Mouse (Mus musculus): ENCODE measurements around the gene Eef1akmt3. TPM values are rescaled to one million over a fixed set of nuclear protein-coding genes. Genes with fewer than 3 reads are reported as not detected.

Gene Eef1akmt3
- polyA plus RNA-seq, 1 experiment from 2014 or later = 0.33 TPM

DNA sequence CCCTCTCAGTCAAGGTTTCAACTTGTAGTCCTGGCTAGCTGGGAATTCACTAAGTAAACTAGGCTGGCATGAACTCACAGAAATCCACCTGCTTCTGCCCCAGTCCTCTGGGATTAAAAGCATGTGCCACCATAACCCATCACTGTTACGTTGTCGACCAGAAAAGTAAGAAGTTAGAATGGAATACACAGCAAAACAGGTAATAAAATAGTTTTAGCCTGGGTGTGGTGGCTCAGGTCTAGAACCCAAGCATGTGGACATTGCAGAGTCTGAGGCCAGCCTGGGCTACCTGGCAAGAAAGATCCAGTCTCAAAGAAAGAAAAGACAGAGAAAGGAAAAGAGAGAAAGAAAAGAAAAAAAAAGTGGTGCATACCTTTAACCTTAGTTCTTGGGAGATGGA, 20.2 kb upstream of the Eef1akmt3 start:
- H3K27ac ChIP-seq (replicated peaks) = no peak overlapping the region
- H3K4me2 ChIP-seq = no peak overlapping the region
- peaks cover 49% of the 10 kb centered on the region for H3K4me1 ChIP-seq
- no peak overlapping the region for H3K9ac ChIP-seq
- H3K36me3 ChIP-seq = peaks cover 22% of the 10 kb centered on the region
- H3K27me3 ChIP-seq (replicated peaks) = peaks cover 57% of the 10 kb centered on the region
- no peaks in the 10 kb centered on the region for H3K9me3 ChIP-seq
- WGBS = 66% methylated on average over 2 of the region's 2 CpGs
- ATAC-seq (ENCODE audit: extremely low read depth, insufficient number of reproducible peaks, low FRiP score, low TSS enrichment) = no peak
- no peak overlapping the region for H3K4me3 ChIP-seq

DNA sequence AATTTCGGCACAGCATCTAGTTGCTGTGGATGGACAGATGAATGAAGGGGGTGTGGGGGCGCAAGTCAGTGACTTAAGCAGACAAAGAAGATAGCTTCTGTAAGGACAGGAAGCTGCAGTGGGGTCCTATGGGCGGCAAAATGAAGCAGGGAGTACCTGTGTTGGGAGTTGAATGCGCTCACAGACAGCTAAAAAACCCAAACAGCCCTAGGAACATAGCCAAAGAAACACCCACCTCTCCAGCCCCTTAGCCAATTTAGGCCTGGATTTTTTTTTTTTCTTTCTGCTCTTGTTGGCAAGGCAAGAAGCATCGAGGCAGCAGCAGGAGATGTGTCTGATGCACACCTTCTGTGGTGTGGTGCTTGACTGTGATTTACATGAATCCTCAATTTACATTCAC, 19.8 kb upstream of the Eef1akmt3 start:
- Histone ChIP-seq H3K9me3 (no peaks in the 10 kb centered on the region), H3K27me3 (replicated peaks) (peaks cover 62% of the 10 kb centered on the region), H3K36me3 (peaks cover 22% of the 10 kb centered on the region), H3K9ac (no peak overlapping the region), H3K4me3 (peak overlapping the region; percentile 78), H3K4me2 (peak overlapping the region; percentile 98; the same call in 1 of the 2 replicates), H3K27ac (replicated peaks) (no peak overlapping the region), H3K4me1 (peaks cover 47% of the 10 kb centered on the region)
- ATAC-seq (ENCODE audit: extremely low read depth, insufficient number of reproducible peaks, low FRiP score, low TSS enrichment) = no peak
- 50% methylated on average over 5 of the region's 5 CpGs for WGBS

DNA sequence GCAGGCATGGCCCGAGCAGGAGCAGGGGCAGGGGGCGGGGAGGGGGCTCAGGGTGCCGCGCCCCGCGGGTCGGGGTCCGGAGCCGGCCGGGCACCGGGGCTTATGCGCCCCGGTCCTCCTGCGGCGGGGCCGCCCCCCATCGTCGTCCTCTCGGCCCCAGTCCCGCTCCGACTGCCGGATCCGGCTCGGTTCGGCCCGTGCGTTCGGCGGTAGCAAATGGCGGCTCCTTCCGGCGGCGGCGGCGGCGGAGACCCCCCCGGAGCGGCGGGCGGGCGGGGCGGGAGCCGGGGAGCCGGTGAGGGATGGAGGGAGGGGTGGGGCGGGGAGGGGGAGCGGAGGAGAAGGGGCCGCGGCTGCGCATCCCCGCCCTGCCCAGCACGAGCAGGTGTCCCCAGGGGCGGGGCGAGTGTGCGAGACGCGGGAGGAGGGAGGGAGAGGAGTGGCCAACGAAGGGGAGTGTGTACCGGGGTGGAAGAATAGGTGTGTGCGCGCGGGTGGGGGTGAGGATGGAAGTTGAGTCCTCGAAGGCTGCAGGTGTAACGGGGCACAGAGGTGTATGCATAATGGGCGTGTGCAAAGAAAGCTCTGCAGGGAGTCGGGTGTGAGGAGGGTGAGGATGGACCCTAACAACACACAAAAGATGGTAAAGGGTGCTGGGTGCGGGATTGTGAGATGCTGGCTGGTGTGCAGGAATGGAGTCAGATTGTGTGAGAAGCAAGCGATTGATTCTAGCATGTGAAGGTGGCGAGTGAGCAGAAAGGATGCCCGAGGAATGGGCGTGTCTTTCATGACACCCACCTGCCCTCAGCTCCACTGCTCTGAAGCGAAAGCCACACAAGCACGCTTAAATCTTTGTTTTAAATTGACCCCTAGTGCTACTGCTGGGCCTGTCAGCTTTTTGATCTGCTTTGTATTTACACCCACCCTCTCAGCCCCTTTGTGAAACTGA, 18.9 kb upstream of the Eef1akmt3 start, which contains the start of gene March9:
Gene March9, minus strand, starts transcription at position 217 of the 949 bp plus-strand sequence.
- H3K36me3 ChIP-seq = peaks cover 16% of the 10 kb centered on the region
- peak within 1 kb of the TSS; percentile 78 for H3K4me3 ChIP-seq
- H3K27ac ChIP-seq (replicated peaks) = no peak within 1 kb of the TSS; the same call in 1 of the 2 replicates
- 2% methylated on average over 58 of the region's 72 CpGs for WGBS
- peak; percentile 35 for ATAC-seq (ENCODE audit: extremely low read depth, insufficient number of reproducible peaks, low FRiP score, low TSS enrichment)
- H3K9me3 ChIP-seq = no peaks in the 10 kb centered on the region
- peak within 1 kb of the TSS; percentile 86 for H3K9ac ChIP-seq
- H3K27me3 ChIP-seq (replicated peaks) = peaks cover 69% of the 10 kb centered on the region
- peak within 1 kb of the TSS; percentile 98 for H3K4me2 ChIP-seq
- H3K4me1 ChIP-seq = peaks cover 38% of the 10 kb centered on the region

DNA sequence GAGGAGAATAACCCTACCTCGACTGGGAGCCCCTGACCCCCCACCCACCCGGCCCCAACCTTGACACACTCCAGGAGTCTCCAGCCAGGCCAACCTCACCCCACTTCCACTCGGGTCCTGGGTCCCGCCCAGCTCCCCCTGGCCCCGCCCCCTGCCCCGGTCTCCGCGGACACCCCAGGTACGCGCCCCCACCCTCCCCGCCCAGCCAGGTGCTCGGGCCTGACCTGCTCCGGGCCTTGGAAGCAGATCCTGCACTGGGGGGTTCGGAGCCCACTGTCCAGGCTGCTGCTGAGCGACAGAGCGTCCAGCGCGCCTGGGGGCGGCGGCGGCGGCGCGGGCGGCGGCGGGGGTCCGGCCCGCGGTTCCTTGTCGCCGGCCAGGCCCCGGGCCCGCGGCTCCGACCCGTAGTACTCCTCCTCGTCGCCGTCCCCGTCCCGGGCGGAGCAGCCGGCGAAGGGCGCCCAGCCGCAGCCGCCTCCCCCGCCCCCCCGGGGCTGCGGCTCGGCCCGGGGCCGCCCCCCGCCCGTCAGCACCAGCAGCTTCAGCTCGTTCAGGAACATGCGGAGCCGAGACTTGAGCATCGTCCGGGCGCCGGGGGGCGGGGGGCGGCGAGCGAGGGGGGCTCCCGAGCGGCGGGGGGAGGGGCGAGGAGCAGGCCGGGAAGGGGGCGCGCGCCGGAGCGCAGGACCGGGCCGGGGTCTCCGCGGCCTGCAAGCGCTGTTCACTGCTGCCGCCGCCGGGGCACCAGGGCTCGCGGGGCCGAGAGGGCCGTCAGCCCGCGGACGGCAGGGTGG, 18.1 kb upstream of the Eef1akmt3 start:
- H3K27me3 ChIP-seq (replicated peaks) = peaks cover 74% of the 10 kb centered on the region
- H3K4me1 ChIP-seq = peaks cover 30% of the 10 kb centered on the region
- H3K27ac ChIP-seq (replicated peaks) = no peak overlapping the region; the same call in 1 of the 2 replicates
- peak overlapping the region; percentile 78 for H3K4me3 ChIP-seq
- H3K4me2 ChIP-seq = peak overlapping the region; percentile 98
- no peaks in the 10 kb centered on the region for H3K9me3 ChIP-seq
- ATAC-seq (ENCODE audit: extremely low read depth, insufficient number of reproducible peaks, low FRiP score, low TSS enrichment) = no peak
- WGBS = 2% methylated on average over 55 of the region's 92 CpGs
- H3K9ac ChIP-seq = peak overlapping the region; percentile 86
- peaks cover 8% of the 10 kb centered on the region for H3K36me3 ChIP-seq

DNA sequence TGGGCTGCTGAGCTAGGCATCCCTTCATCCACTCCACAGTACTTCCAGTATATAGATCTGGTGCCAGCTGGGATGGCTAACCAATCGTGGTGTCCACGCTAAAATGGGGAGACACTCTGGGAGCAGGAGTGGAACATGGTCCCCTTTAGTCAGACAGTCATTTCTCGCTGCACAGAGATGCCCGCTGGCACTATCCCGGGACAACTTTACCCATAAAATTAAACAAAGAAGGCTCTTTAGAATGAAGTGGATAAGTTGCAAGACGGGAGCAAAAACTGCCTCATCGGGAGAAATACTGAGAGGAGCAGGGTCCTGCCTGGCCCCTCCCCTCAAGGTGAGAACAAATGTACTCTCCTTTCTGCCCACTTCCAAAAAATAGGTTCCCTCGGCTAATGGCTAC, 17.4 kb upstream of the Eef1akmt3 start:
- H3K27ac ChIP-seq (replicated peaks) = no peak overlapping the region
- 10% methylated on average over 8 of the region's 8 CpGs for WGBS
- peaks cover 29% of the 10 kb centered on the region for H3K4me1 ChIP-seq
- no peaks in the 10 kb centered on the region for H3K9me3 ChIP-seq
- peak overlapping the region; percentile 98 for H3K4me2 ChIP-seq
- peak overlapping the region; percentile 78 for H3K4me3 ChIP-seq
- peaks cover 80% of the 10 kb centered on the region for H3K27me3 ChIP-seq (replicated peaks)
- no peak for ATAC-seq (ENCODE audit: extremely low read depth, insufficient number of reproducible peaks, low FRiP score, low TSS enrichment)
- H3K9ac ChIP-seq = peak overlapping the region; percentile 86
- peaks cover 8% of the 10 kb centered on the region for H3K36me3 ChIP-seq

DNA sequence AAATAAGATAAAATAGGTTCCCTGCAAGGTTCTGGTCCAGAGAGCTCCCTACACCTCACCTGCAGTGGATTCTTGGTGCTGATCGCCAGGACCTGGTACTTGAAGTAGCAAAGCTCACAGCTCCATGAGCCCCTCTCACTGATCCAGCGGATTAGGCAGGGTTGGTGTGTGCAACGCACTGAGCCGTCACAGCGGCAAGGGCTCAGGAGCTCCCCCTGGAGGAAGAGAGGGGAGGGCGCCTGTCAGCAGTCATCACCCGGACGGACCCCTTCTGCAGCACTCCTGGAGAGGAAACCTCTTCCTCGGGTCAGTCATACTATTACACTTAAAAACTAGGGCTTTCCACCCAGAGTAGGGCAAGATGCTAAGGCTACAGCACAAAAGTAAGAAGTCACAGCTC, 16.8 kb upstream of the Eef1akmt3 start:
- 2% methylated on average over 9 of the region's 9 CpGs for WGBS
- H3K36me3 ChIP-seq = peaks cover 8% of the 10 kb centered on the region
- peaks cover 86% of the 10 kb centered on the region for H3K27me3 ChIP-seq (replicated peaks)
- H3K4me2 ChIP-seq = peak overlapping the region; percentile 98
- peak overlapping the region; percentile 28; the same call in 1 of the 2 replicates for H3K9ac ChIP-seq
- no peak for ATAC-seq (ENCODE audit: extremely low read depth, insufficient number of reproducible peaks, low FRiP score, low TSS enrichment)
- peak overlapping the region; percentile 78 for H3K4me3 ChIP-seq
- H3K9me3 ChIP-seq = no peaks in the 10 kb centered on the region
- no peak overlapping the region for H3K27ac ChIP-seq (replicated peaks)
- peaks cover 29% of the 10 kb centered on the region for H3K4me1 ChIP-seq

DNA sequence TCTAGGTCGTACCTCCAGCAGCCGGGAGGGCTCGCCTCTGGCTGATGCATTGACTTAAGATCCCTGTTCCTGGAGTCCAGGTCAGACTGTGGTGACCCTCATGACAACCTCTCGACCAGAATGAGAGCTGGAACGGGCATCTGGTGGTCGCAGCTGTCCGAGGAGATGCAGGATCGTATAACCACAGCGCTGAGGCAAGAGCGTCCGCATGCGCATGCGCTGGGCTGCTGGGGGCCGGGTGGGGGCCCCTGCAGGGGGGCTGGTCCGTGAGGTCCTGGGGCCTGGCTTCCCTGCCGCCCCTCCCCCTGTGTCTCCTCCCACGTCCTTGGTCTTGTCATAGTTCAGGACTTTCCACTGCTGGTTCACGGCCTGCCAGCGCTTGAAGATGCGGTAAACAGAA, 15.2 kb upstream of the Eef1akmt3 start:
- H3K27me3 ChIP-seq (replicated peaks) = peaks cover 91% of the 10 kb centered on the region
- 76% methylated on average over 20 of the region's 20 CpGs for WGBS
- no peak overlapping the region for H3K9ac ChIP-seq
- H3K4me2 ChIP-seq = no peak overlapping the region
- ATAC-seq (ENCODE audit: extremely low read depth, insufficient number of reproducible peaks, low FRiP score, low TSS enrichment) = no peak
- no peaks in the 10 kb centered on the region for H3K9me3 ChIP-seq
- peaks cover 8% of the 10 kb centered on the region for H3K36me3 ChIP-seq
- no peak overlapping the region for H3K27ac ChIP-seq (replicated peaks)
- peaks cover 22% of the 10 kb centered on the region for H3K4me1 ChIP-seq
- no peak overlapping the region for H3K4me3 ChIP-seq

DNA sequence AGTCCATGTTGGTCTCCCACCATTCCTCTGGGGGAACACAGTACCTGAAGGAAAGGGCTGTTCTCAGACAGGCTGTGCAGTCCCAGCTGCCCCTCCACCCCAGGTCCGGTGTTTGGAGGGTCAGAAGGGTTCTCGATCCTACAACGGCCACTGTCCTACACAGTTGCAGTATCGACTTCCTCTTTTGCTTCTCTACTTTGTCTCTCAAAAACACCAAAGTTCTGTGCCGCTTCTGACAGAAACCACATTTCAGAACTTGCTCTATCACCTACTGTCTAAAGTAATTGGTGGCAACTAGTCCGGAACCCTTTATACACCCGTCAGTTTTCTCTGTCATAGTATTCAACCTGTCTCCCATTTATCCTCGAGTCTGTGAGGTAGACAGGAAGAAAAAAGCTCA, 14.1 kb upstream of the Eef1akmt3 start:
- Histone ChIP-seq H3K27me3 (replicated peaks) (peaks cover 91% of the 10 kb centered on the region), H3K27ac (replicated peaks) (no peak overlapping the region), H3K36me3 (peaks cover 8% of the 10 kb centered on the region), H3K4me2 (no peak overlapping the region), H3K9ac (no peak overlapping the region), H3K4me3 (no peak overlapping the region), H3K4me1 (peaks cover 25% of the 10 kb centered on the region), H3K9me3 (no peaks in the 10 kb centered on the region)
- no peak for ATAC-seq (ENCODE audit: extremely low read depth, insufficient number of reproducible peaks, low FRiP score, low TSS enrichment)
- 76% methylated on average over 8 of the region's 8 CpGs for WGBS

DNA sequence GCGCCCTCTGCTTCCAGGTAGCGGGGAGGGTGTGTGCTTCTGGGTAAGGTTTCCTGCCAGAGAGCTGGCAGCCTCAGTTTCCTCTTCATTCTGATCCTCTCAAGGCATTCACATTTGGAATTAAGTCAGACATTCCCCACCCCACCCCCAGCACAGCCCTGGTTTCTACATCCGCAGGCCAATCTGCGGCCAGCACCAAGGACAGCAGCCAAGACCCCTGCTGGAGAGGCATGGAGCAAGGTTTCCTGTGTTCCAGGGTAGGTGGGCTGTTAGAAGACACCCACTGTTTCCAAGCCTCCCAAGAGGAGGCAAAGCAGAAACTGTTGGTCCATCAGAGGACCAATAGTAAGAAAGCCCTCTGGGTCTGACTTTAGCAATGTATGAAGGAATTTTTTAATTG, 13.3 kb upstream of the Eef1akmt3 start:
- WGBS = 44% methylated on average over 4 of the region's 4 CpGs
- Histone ChIP-seq H3K9me3 (no peaks in the 10 kb centered on the region), H3K36me3 (peaks cover 8% of the 10 kb centered on the region), H3K4me2 (no peak overlapping the region), H3K4me1 (peaks cover 25% of the 10 kb centered on the region), H3K27ac (replicated peaks) (no peak overlapping the region), H3K27me3 (replicated peaks) (peaks cover 91% of the 10 kb centered on the region), H3K9ac (no peak overlapping the region), H3K4me3 (no peak overlapping the region)
- ATAC-seq (ENCODE audit: extremely low read depth, insufficient number of reproducible peaks, low FRiP score, low TSS enrichment) = no peak

DNA sequence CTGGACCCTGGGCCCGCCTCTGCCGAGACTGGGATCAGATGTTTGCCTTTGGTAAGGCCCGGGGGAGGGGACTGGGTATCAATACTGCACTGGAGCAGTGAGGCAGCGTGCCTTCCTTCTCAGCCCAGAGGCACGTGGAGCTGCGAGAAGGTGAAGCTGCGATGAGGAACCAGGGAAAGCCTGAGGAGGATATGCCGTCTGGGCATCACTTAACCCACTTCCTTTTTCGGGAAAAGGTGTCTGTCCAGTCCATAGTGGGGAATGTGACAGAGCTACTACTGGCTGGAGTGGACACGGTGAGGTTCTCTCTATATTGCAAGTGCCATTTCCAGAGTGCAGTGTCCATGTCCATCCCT, 8.8 kb upstream of the Eef1akmt3 start:
- Histone ChIP-seq H3K9ac (no peak overlapping the region), H3K4me3 (peak overlapping the region; percentile 32; the same call in 1 of the 2 replicates), H3K9me3 (no peaks in the 10 kb centered on the region), H3K4me1 (peaks cover 21% of the 10 kb centered on the region), H3K27me3 (replicated peaks) (peaks cover 81% of the 10 kb centered on the region), H3K4me2 (no peak overlapping the region), H3K36me3 (peaks cover 7% of the 10 kb centered on the region), H3K27ac (replicated peaks) (no peak overlapping the region)
- no peak for ATAC-seq (ENCODE audit: extremely low read depth, insufficient number of reproducible peaks, low FRiP score, low TSS enrichment)
- WGBS = 14% methylated on average over 10 of the region's 10 CpGs

DNA sequence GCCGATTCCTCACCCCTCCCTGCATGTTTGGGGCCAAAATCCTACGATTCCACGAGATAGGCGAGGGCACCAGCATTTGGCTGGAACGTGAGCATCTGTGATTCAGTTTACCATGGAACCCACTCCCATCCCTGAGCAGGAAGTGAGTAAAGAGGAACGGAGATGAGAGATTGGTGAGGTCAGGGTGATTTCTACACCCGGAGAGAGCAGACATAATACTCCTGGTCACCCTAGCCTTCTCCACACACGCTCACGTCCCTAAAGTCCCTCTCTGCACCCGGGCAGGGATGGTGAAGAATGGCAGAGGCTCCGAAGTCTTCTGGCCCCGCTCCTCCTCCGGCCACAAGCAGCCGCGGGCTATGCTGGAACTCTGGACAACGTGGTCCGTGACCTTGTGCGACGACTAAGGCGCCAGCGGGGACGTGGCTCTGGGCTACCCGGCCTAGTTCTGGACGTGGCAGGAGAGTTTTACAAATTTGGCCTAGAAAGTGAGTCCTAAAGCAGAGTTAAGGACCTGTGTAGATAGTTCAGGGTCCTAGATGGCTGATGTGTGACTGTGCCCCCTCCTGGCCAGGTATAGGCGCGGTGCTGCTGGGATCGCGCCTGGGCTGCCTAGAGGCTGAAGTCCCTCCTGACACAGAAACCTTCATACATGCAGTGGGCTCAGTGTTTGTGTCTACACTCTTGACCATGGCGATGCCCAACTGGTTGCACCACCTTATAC, 8.2 kb upstream of the Eef1akmt3 start:
- 3% methylated on average over 29 of the region's 29 CpGs for whole genome bisulfite sequencing
- peak overlapping the region; percentile 50; the same call in 1 of the 2 replicates for H3K9ac ChIP-seq
- peaks cover 21% of the 10 kb centered on the region for H3K4me1 ChIP-seq
- no peak overlapping the region for H3K27ac ChIP-seq (replicated peaks)
- H3K9me3 ChIP-seq = no peaks in the 10 kb centered on the region
- H3K4me2 ChIP-seq = peak overlapping the region; percentile 51
- peaks cover 12% of the 10 kb centered on the region for H3K36me3 ChIP-seq
- ATAC-seq (ENCODE audit: extremely low read depth, insufficient number of reproducible peaks, low FRiP score, low TSS enrichment) = no peak
- H3K4me3 ChIP-seq = peak overlapping the region; percentile 32
- H3K27me3 ChIP-seq (replicated peaks) = peaks cover 80% of the 10 kb centered on the region

Measured in heart, embryonic 13.5 days (tissue).